Mouse (Mus musculus): ENCODE data around the gene Hcfc2. TPM values are rescaled to one million over a fixed set of nuclear protein-coding genes. Genes with fewer than 3 reads are reported as not detected.

Gene Hcfc2
- polyA plus RNA-seq, 1 experiment from 2014 or later, result 46.9 TPM

DNA sequence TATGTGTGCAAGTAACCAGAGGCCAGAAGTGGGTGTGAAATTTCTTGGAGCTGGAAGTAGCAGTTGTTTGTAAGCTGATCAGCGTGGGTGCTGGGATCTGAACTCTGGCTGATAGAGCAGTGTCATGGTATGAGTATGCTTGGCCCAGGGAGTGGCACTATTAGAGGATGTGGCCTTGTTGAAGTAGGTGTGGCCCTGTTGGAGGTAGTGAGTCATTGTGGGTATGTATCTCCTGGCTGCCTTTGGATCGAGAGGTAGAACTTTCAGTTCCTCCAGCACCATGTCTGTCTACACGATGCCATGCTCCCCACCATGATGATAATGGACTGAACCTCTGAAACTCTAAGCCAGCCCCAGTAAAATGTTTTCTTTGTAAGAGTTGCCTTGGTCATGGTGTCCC is 84.4 kb downstream of the Hcfc2 start:
- no peak overlapping the region for H3K4me3 ChIP-seq (replicated peaks)
- no peak for ATAC-seq (ENCODE audit: low FRiP score)
- no peak overlapping the region for H3K27ac ChIP-seq
- H3K4me1 ChIP-seq, result peaks cover 4% of the 10 kb centered on the region
- WGBS, result 91% methylated on average over 3 of the region's 3 CpGs
- no peaks in the 10 kb centered on the region for H3K36me3 ChIP-seq (replicated peaks)
- H3K9me3 ChIP-seq, result no peaks in the 10 kb centered on the region
- H3K27me3 ChIP-seq, result no peaks in the 10 kb centered on the region
- no peak overlapping the region for H3K4me2 ChIP-seq
- no peak overlapping the region for H3K9ac ChIP-seq

DNA sequence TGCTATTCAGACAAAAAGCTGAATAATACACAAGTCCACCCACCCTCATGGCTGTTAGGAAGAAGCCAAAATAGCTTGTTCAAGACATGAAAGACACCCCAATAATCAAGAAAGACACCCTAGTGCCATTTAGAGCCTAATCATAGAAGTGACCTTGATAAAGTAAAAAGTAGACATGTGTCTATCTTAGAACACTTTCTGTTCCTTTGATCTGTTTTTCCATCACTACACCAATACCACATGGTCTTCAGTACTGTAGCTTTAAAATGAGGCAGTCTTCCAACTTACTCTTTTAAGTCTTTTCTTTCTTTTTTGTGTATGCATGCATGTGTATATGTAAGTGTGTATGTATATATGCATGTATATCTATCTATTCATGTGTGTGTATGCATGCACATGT is 84.9 kb downstream of the Hcfc2 start:
- ATAC-seq (ENCODE audit: low FRiP score), result no peak
- Histone ChIP-seq H3K27ac (no peak overlapping the region), H3K4me2 (no peak overlapping the region), H3K9me3 (no peaks in the 10 kb centered on the region), H3K4me1 (peaks cover 4% of the 10 kb centered on the region), H3K36me3 (replicated peaks) (no peaks in the 10 kb centered on the region), H3K4me3 (replicated peaks) (no peak overlapping the region), H3K27me3 (no peaks in the 10 kb centered on the region), H3K9ac (no peak overlapping the region)

DNA sequence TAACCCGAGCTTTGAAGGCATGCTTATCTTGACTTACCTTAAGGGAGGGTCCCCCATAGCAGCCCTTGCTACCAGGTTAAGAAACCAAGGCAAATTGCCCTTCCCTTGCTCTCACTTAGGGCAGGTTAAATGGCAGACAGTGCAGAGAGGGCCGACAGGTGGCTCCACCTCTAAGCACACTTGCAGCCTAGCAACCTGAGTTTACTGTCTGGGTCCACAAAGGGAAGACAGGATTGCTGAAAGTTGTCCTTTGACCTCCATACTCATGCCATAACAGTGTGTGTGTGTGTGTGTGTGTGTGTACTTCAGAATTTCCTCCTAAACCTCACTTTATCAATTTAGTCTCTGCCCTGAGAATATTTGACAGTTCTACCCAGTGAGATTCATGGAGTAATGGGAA is 86.5 kb downstream of the Hcfc2 start:
- Histone ChIP-seq H3K4me2 (no peak overlapping the region), H3K27me3 (no peaks in the 10 kb centered on the region), H3K27ac (no peak overlapping the region), H3K4me1 (peaks cover 4% of the 10 kb centered on the region), H3K9ac (no peak overlapping the region), H3K4me3 (replicated peaks) (no peak overlapping the region), H3K9me3 (no peaks in the 10 kb centered on the region), H3K36me3 (replicated peaks) (no peaks in the 10 kb centered on the region)
- WGBS, result 40% methylated on average over 2 of the region's 2 CpGs
- ATAC-seq (ENCODE audit: low FRiP score), result no peak

DNA sequence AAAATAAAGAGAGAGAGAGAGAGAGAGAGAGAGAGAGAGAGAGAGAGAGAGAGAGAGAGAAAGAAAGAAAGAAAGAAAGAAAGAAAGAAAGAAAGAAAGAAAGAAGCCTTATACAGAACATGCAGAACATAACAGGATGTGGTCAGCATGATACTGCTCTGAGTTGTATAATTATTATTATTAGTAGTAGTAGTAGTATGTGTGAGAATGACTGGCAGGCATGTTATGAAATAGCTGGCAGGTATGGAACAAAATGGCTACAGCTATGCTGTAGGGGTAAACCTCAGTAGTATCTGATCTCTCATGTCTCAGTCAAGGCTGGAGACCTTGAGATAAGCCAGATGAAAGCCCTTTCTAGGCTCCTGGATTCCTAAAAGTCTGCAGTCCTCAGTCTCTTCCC is 93.2 kb downstream of the Hcfc2 start:
- H3K36me3 ChIP-seq (replicated peaks), result no peaks in the 10 kb centered on the region
- no peak overlapping the region for H3K9ac ChIP-seq
- H3K4me2 ChIP-seq, result no peak overlapping the region

DNA sequence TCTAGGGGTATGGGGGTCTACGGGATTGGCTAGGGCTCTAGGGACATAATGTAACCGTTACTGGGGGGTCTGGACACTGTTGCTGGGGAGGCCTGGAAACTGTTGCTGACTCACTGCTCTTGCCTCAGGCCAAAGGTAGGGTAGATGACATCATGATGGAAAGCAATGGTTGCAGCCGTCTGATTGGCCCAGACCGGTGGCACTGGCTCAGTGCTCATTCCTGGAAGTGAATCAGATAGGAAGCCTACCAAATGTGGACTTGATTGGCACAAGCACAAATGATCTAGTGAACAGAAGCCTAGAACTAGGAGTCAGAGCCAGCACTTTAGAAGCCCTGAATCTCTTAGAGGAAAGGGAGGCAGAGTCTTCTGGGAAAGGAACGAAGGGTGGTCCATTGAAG is 94.5 kb downstream of the Hcfc2 start:
- Histone ChIP-seq H3K4me3 (replicated peaks) (no peak overlapping the region), H3K36me3 (replicated peaks) (no peaks in the 10 kb centered on the region), H3K27ac (no peak overlapping the region), H3K4me2 (no peak overlapping the region), H3K9me3 (0 out of 2 replicates have a peak, but pooled peaks cover 6% of the 10 kb centered on the region), H3K27me3 (no peaks in the 10 kb centered on the region), H3K9ac (no peak overlapping the region), H3K4me1 (peaks cover 2% of the 10 kb centered on the region)
- no peak for ATAC-seq (ENCODE audit: low FRiP score)
- 92% methylated on average over 5 of the region's 5 CpGs for WGBS

More for the DNA sequence above, 93.2 kb downstream of the Hcfc2 start:
- 0 out of 2 replicates have a peak, but pooled peaks cover 6% of the 10 kb centered on the region for H3K9me3 ChIP-seq
- H3K27ac ChIP-seq, result no peak overlapping the region
- ATAC-seq (ENCODE audit: low FRiP score), result no peak
- H3K27me3 ChIP-seq, result no peaks in the 10 kb centered on the region
- no peaks in the 10 kb centered on the region for H3K4me1 ChIP-seq
- H3K4me3 ChIP-seq (replicated peaks), result no peak overlapping the region

DNA sequence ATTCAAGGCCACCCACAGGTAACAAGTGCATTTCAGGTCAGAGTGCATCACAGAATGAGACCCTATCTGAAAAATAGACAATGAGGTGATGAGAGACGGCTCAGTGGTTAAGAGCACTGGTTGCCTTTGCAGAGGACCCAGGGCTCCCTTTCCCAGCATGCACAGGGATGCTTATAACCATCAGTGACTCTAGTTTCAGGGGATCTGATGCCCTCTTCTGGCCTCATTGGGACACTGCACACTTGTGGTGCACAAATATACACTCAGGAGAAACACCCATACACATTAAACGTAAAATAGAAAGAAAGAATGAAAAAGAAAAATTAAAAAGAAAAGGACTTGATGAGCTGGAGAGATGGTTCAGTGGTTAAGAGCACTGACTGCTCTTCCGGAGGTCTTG is 95.8 kb downstream of the Hcfc2 start:
- WGBS, result 91% methylated on average over 3 of the region's 3 CpGs

More for the DNA sequence above, 95.8 kb downstream of the Hcfc2 start:
- Histone ChIP-seq H3K27me3 (no peaks in the 10 kb centered on the region), H3K36me3 (replicated peaks) (no peaks in the 10 kb centered on the region), H3K4me1 (peaks cover 7% of the 10 kb centered on the region), H3K4me2 (no peak overlapping the region), H3K27ac (no peak overlapping the region), H3K9me3 (0 out of 2 replicates have a peak, but pooled peaks cover 6% of the 10 kb centered on the region), H3K4me3 (replicated peaks) (no peak overlapping the region), H3K9ac (no peak overlapping the region)
- ATAC-seq (ENCODE audit: low FRiP score), result no peak

Other genes starting within 250 kb of the Hcfc2 start
- not detected in 2 replicates for gene Gm1553, start 203.5 kb upstream of the Hcfc2 start, polyA plus RNA-seq (2016; fragmentation: Nextera tagmentation; extraction: Ambion mirVana)
- gene 1190007I07Rik, start 72.9 kb upstream of the Hcfc2 start, polyA plus RNA-seq (2016; fragmentation: Nextera tagmentation; extraction: Ambion mirVana), result 35.7 and 40.6 TPM in 2 replicates
- gene Tdg, start 66.3 kb upstream of the Hcfc2 start, polyA plus RNA-seq (2016; fragmentation: Nextera tagmentation; extraction: Ambion mirVana), result 295 and 311 TPM in 2 replicates
- gene Glt8d2, start 5.5 kb upstream of the Hcfc2 start, polyA plus RNA-seq (2016; fragmentation: Nextera tagmentation; extraction: Ambion mirVana), result 2.8 and 2.9 TPM in 2 replicates
- gene Nfyb, start 68.0 kb downstream of the Hcfc2 start, polyA plus RNA-seq (2016; fragmentation: Nextera tagmentation; extraction: Ambion mirVana), result 68.7 and 72.8 TPM in 2 replicates
- gene Txnrd1, start 137.8 kb downstream of the Hcfc2 start, polyA plus RNA-seq (2016; fragmentation: Nextera tagmentation; extraction: Ambion mirVana), result 183 and 206 TPM in 2 replicates
- gene Eid3, start 170.5 kb downstream of the Hcfc2 start, polyA plus RNA-seq (2016; fragmentation: Nextera tagmentation; extraction: Ambion mirVana), result 0.90 and 1.2 TPM in 2 replicates

All from forebrain, embryonic 12.5 days (tissue).